Mouse (Mus musculus) large intestine, adult 2 months (tissue): ENCODE measurements around the gene Col15a1. TPM values are rescaled to one million over a fixed set of nuclear protein-coding genes. Genes with fewer than 3 reads are reported as not detected.

ENCODE experiments used
- DNase-seq: peaks from one replicate; pipeline ENCODE4 v3.0.0-alpha.2; 2012; ENCODE audit warnings: low read depth, low spot score
- WGBS: fragments of 180-500 bp; shearing (Covaris S2); methylation state at CpG from one replicate; pipeline ENCODE4 v1.1.7; 2018; 5-methylcytosine and 5-hydroxymethylcytosine counted together
- polyA plus RNA-seq: library from polyadenylated mRNA; depleted of rRNA; stranded (reverse); fragments of >200 nt; gene quantifications from 2 replicates; pipeline ENCODE4 v1.2.3, GENCODE M21; 2012; rRNA removed

Gene Col15a1
- polyA plus RNA-seq, 1 experiment: 23.3 TPM

- DNase-seq: no peak
- 80% methylated on average over 13 of the region's 13 CpGs for WGBS
Measured at GRCm38 (mm10) chr4:47330378-47331052, 122.6 kb downstream of the Col15a1 start.

DNA sequence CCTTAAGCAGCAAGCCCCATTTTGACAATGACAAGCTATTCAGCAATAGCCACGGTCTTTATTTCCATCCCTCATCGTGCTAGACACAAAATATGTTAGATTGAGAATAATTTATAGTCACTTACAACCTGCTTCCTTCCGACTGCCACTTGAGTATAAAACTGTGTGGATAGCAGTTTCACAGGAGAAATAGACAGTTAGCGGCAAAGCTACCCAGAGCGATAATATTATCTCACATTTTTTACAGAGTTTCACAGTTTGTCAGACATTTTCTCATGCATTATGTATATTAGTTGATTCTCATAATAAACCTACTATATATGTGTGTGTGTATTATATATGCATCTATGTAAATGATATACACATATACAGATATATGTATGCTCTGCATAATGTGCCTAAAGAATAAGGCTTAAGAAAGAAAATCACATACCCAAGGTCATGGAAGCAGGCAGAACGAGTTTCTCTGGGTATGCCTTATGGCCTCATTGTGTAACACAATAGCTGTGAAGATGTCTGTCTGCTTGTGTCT, 124.9 kb downstream of the Col15a1 start:
- WGBS: 82% methylated on average over 6 of the region's 6 CpGs

GRCm38 (mm10) chr4:47333541-47333940, 125.6 kb downstream of the Col15a1 start:
- no peak for DNase-seq
- WGBS: 89% methylated on average over 3 of the region's 3 CpGs

More for the DNA sequence above, 124.9 kb downstream of the Col15a1 start:
- DNase-seq: no peak

GRCm38 (mm10) chr4:47336941-47337600, 129.1 kb downstream of the Col15a1 start:
- WGBS: 78% methylated on average over 3 of the region's 3 CpGs
- no peak for DNase-seq

- DNase-seq: no peak
- WGBS: 67% methylated on average over 8 of the region's 8 CpGs
Measured at GRCm38 (mm10) chr4:47342632-47343031, 134.7 kb downstream of the Col15a1 start.

GRCm38 (mm10) chr4:47347022-47347421, 139.1 kb downstream of the Col15a1 start:
- no peak for DNase-seq
- 67% methylated on average over 4 of the region's 4 CpGs for WGBS

- no peak for DNase-seq
Measured at GRCm38 (mm10) chr4:47349759-47350158, 141.8 kb downstream of the Col15a1 start.

DNA sequence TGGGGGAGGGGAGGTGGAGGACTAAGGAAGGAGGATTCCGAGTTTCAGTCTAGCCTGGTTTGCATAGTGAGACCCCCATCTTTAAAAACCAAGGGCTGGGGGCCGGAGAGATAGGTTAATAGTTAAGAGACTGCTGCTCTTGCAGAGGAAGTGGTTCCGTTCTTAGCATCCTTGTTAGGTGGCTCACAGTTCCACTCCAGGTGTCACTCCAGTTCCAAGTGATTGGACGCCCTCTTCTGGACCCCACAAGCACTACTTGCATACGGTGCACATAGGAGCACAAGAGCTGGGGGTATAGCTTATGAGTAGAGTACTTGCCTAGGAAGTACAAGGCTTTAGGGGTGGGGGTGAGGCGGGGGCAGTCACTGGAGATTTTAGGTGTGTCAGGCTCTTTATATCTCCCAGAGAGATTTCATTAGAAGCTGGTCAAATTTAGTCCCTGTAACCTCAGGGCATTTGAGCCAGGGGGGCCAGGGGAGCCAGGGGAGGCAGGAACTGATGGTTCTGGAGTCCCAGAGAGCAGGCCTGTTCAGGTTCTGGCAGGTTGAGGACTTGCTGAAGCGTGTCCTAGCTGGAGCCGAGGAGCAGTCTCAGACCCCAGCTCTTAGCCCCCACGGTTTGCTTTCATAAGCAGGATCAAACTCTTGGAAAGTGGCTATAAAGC, 143.6 kb downstream of the Col15a1 start:
- WGBS: 26% methylated on average over 9 of the region's 9 CpGs
- DNase-seq: no peak

More at GRCm38 (mm10) chr4:47349759-47350158, 141.8 kb downstream of the Col15a1 start:
- WGBS: 54% methylated on average over 6 of the region's 6 CpGs

DNA sequence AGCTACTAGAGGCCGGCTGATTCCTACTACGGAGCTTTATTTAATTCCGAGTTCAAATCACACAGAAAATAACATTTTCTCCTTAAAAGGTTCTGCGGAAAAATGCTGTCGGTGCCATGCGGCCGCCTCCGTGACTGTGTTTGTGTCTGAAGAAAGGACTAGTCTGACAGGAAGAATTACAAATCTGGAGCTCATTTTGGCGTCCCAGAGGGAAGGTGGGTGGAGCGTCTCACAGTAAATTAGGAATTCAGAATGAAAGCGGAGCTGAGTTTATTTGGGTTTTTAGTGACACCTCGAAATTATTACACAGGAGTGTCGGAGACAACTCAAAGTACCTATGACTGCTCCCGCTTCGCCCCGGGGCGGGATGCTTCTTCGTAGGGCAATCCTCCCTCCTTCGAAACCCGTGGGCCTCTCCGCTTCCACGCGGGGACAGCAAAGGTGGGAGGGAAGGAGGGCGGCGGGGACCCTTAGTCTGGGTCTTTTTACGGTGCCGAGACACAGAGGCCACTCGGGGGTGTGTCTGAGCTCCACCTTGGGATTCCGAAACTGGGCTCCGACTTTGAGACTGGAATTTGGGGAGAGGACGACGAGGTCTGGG, 144.2 kb downstream of the Col15a1 start:
- peak; percentile 11 for DNase-seq
- WGBS: under 1% methylated on average over 32 of the region's 32 CpGs

DNA sequence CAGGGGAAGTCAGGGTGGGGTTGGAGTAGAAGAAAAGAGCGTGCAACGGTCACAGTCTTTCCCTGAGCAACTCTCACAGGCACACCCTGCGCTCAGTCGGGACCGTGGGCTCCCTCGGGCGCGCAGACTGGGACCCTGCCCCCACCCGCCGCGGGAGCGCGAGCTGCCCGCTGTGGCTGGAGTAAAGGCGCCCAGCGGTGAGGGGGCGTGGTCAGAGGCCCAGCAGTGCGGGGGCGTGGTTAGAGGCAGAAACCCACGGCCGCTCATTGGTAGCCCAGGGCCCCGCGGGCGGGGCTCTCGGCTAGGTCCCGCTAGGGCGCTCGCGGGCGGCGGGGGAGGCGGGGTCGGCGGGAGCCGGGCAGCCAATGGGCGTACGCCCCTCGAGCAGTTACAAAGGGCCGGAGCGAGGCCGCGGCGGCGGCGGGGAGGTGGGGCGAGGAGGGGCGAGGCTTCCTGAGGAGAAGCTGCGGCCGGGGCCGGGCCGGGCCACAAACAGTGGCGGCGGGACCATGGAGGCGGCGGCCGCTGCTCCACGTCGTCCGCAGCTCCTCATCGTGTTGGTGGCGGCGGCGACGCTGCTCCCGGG, 144.9 kb downstream of the Col15a1 start, which contains the start of gene Tgfbr1:
Gene Tgfbr1 (plus strand): TSS at position 420 of the 586 bp plus-strand sequence.
- DNase-seq: peak; percentile 88
- under 1% methylated on average over 59 of the region's 65 CpGs for WGBS

DNA sequence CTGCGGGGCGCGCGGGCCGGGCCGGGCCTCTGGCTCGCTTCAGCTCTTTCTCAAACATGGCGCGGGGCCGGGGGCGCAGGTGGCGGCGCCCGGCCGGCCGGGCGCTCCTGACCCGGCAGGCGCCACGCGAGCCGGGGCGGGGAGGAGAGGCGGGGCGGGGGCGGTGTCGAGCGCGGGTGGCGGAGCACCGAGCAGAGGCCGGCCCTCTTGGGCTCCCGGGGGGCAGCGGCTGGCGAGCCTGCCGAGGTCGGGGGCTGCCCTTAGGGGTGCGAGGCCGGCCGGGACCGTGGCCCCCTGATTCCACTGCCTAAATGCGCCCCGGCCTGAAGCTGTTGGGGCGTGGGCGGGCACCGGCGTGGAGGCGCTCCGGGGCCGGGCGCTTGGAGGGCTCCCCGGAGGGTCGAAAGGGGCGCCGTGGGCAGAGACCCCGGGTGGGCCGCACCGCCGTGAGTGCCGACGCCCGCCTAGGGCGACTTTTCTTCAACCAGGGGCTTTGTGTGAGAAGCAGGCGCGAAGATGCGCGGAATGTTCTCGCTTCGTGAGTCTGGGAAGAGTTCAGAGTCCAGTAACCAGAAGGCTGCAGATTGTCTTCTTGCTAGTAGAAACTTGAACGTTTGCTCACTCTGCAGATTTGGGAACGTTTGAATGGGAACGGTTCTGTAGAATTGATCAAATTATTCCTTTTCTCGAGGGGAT, 145.6 kb downstream of the Col15a1 start:
- 2% methylated on average over 61 of the region's 73 CpGs for WGBS
- peak; percentile 16 for DNase-seq

- 37% methylated on average over 3 of the region's 3 CpGs for WGBS
- DNase-seq: no peak
Measured at GRCm38 (mm10) chr4:47354304-47354703, 146.3 kb downstream of the Col15a1 start.

- no peak for DNase-seq
- WGBS: 62% methylated on average over 2 of the region's 2 CpGs
Measured at GRCm38 (mm10) chr4:47362662-47363061, 154.7 kb downstream of the Col15a1 start.

Other genes starting within 250 kb of the Col15a1 start
- gene Gabbr2, start 216.3 kb upstream of the Col15a1 start, polyA plus RNA-seq: 0.12 and 0.14 TPM in 2 replicates
- 2.3 and 3.0 TPM in 2 replicates for gene Anks6, start 150.7 kb upstream of the Col15a1 start, polyA plus RNA-seq
- gene Galnt12, start 116.3 kb upstream of the Col15a1 start, polyA plus RNA-seq: 27.5 and 29.4 TPM in 2 replicates
- 4.2 and 6.6 TPM in 2 replicates for gene Tgfbr1, start 145.1 kb downstream of the Col15a1 start, polyA plus RNA-seq